Mouse (Mus musculus) adrenal gland, adult 18-20 months (tissue): ENCODE measurements around the gene Cdv3. TPM values are rescaled to one million over a fixed set of nuclear protein-coding genes. Genes with fewer than 3 reads are reported as not detected.
A peak's percentile ranks its signal among the peaks of the same experiment; 100 is the strongest.

Experiments
- DNase-seq, 2 experiments: peaks; one replicate each; pipeline ENCODE4 v3.0.0; 2021 to 2022; ENCODE audit warnings: low spot score in 2 of 2
- total RNA-seq, 2 experiments: library from RNA; stranded (reverse); gene quantifications; 1 replicate in 1 of 2; 2 replicates in 1 of 2; pipeline ENCODE4 v1.2.3; 2021

Gene Cdv3
- total RNA-seq, 2 experiments from 2014 or later, result 156 to 299 TPM

- peak; percentile 91 to 92 for DNase-seq
These were observed 60.7 kb downstream of the Cdv3 start, which contains the start of the genes 1300017J02Rik and Topbp1 for GRCm38 (mm10) chr9:103304927-103305326. Gene 1300017J02Rik, minus strand, starts transcription at chr9:103305082. Gene Topbp1, plus strand, starts transcription at chr9:103305215.

Other genes starting within 250 kb of the Cdv3 start
- 10 to 100 TPM; 34.3 to 50.9 TPM for gene Srprb, start 163.7 kb downstream of the Cdv3 start, total RNA-seq
- 10 to 100 TPM; 17.9 to 18.4 TPM for gene Gm20425, start 135.5 kb downstream of the Cdv3 start, total RNA-seq
- gene Trf, start 135.4 kb downstream of the Cdv3 start, total RNA-seq, result 100 to 1,000 TPM; 175 to 264 TPM
- not detected for gene 1300017J02Rik, start 60.8 kb downstream of the Cdv3 start, total RNA-seq
- gene Topbp1, start 60.6 kb downstream of the Cdv3 start, total RNA-seq, result 10 to 100 TPM; 17.7 to 29.2 TPM
- not detected for gene Bfsp2, start 114.6 kb upstream of the Cdv3 start, total RNA-seq